Mouse (Mus musculus): Measurements from ENCODE around the gene Fut9. TPM values are rescaled to one million over a fixed set of nuclear protein-coding genes. Genes with fewer than 3 reads are reported as not detected.

Gene Fut9
- polyA plus RNA-seq, 1 experiment, result not detected

- no peaks in the 10 kb centered on the region; the same call in 1 of the 2 replicates for H3K4me1 ChIP-seq (ENCODE audit: control insufficient read depth, insufficient read depth, low read length)
- H3K4me3 ChIP-seq (ENCODE audit: insufficient read depth, low read depth, low read length), result no peak overlapping the region
- no peak overlapping the region for H3K27ac ChIP-seq (ENCODE audit: insufficient read depth, low read depth, low read length)
- 75% methylated on average over 3 of the region's 3 CpGs for WGBS
- no peak for TF ChIP-seq POLR2A (IDR thresholded peaks at IDR 0.05; ENCODE audit: insufficient read depth, low read depth, low read length)
- no peak for TF ChIP-seq CTCF (IDR thresholded peaks at IDR 0.05; ENCODE audit: insufficient read depth, low read depth, low read length)
Observed at GRCm38 (mm10) chr4:25661204-25661727, 138.8 kb downstream of the Fut9 start.

DNA sequence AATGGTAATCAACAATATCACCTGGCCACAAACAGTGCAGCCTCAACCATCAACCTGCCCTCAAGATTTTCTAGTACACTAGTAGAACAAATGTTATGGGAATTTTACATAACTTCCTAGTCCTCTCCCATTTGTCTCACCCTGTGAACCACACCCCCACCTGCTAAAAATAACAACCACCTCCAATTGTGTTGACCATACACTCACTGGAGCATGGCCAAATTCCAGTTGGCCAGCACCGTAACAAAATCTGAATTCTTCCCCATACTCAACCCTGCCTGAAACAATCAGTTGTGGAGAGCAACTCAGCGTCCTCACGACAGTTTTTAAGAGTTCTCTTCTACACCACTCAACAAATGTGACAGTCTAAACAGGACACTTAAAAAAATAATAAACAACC is 141.3 kb downstream of the Fut9 start:
- H3K27ac ChIP-seq (ENCODE audit: insufficient read depth, low read depth, low read length), result no peak overlapping the region
- TF ChIP-seq CTCF (IDR thresholded peaks at IDR 0.05; ENCODE audit: insufficient read depth, low read depth, low read length) (no peak), POLR2A (IDR thresholded peaks at IDR 0.05; ENCODE audit: insufficient read depth, low read depth, low read length) (no peak)
- H3K4me3 ChIP-seq (ENCODE audit: insufficient read depth, low read depth, low read length), result no peak overlapping the region
- H3K4me1 ChIP-seq (ENCODE audit: control insufficient read depth, insufficient read depth, low read length), result no peaks in the 10 kb centered on the region; the same call in 1 of the 2 replicates
- 72% methylated on average over 3 of the region's 3 CpGs for WGBS

DNA sequence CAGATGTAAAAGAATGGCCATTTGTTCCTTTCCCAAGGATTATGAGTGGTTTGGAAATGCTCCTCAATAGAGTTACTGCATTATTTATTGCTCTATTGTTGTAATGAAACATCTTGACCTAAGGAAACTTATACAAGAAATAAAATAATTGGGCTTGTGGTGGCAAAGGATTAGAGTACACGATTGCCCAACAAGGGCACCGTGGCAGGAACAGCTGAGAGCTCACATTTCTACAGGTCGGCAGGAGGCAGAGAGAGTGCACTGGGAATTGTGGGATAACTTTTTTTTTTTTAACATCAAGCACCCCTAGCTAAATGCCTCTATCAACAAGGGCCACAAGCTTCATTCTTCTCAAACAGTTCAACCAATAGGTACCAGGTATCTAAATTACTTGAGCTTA is 148.1 kb downstream of the Fut9 start:
- H3K4me1 ChIP-seq (ENCODE audit: control insufficient read depth, insufficient read depth, low read length), result no peaks in the 10 kb centered on the region
- no peak overlapping the region for H3K27ac ChIP-seq (ENCODE audit: insufficient read depth, low read depth, low read length)
- H3K4me3 ChIP-seq (ENCODE audit: insufficient read depth, low read depth, low read length), result no peak overlapping the region
- TF ChIP-seq CTCF (IDR thresholded peaks at IDR 0.05; ENCODE audit: insufficient read depth, low read depth, low read length) (no peak), POLR2A (IDR thresholded peaks at IDR 0.05; ENCODE audit: insufficient read depth, low read depth, low read length) (no peak)
- 80% methylated on average over 3 of the region's 3 CpGs for whole genome bisulfite sequencing

DNA sequence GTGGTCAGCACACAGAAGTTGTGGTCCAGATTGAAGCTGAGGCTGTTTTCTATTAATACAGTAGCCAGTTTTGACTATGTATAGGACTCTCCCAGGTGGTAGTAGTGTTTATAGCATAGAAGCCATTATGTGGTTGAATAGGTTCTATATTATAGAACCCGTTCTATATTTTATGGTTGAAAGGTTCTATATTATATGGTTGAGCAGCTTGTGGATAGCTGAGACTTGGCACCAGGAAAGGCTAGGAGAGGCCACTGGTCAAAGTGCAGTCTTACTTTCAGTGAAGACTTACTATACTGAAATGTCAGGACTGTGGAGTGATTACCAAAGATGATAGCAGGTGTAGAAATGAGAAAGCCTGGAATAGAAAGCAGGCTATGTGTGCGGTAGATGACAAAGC is 151.9 kb downstream of the Fut9 start:
- H3K4me1 ChIP-seq (ENCODE audit: control insufficient read depth, insufficient read depth, low read length), result no peaks in the 10 kb centered on the region
- H3K27ac ChIP-seq (ENCODE audit: insufficient read depth, low read depth, low read length), result no peak overlapping the region
- H3K4me3 ChIP-seq (ENCODE audit: insufficient read depth, low read depth, low read length), result no peak overlapping the region
- 85% methylated on average over 2 of the region's 2 CpGs for WGBS
- no peak for TF ChIP-seq POLR2A (IDR thresholded peaks at IDR 0.05; ENCODE audit: insufficient read depth, low read depth, low read length)
- no peak for TF ChIP-seq CTCF (IDR thresholded peaks at IDR 0.05; ENCODE audit: insufficient read depth, low read depth, low read length)

GRCm38 (mm10) chr4:25647593-25647992 is 152.5 kb downstream of the Fut9 start:
- WGBS, result 81% methylated on average over 1 of the region's 1 CpGs
- H3K27ac ChIP-seq (ENCODE audit: insufficient read depth, low read depth, low read length), result no peak overlapping the region
- H3K4me3 ChIP-seq (ENCODE audit: insufficient read depth, low read depth, low read length), result no peak overlapping the region
- TF ChIP-seq CTCF (IDR thresholded peaks at IDR 0.05; ENCODE audit: insufficient read depth, low read depth, low read length), result no peak
- no peak for TF ChIP-seq POLR2A (IDR thresholded peaks at IDR 0.05; ENCODE audit: insufficient read depth, low read depth, low read length)
- H3K4me1 ChIP-seq (ENCODE audit: control insufficient read depth, insufficient read depth, low read length), result no peaks in the 10 kb centered on the region

DNA sequence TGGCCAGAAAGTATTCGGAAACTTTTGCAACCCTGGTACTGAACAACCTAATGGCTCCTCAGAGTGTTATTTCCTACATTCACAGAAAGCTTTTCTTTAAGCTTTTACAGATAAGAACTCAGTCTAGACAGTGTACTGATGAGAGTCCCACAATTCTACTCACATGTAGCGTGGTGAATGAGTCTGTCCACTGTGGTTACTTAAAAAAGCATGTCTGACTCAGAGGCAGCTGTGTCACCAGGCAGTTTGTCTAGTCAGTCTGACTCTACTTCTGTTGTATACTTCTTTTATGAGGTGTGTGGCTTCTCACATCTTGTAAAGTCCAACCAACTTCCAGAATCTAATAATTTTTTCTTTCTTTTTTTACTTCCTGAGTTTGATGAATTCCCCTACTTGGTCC is 154.5 kb downstream of the Fut9 start:
- TF ChIP-seq POLR2A (IDR thresholded peaks at IDR 0.05; ENCODE audit: insufficient read depth, low read depth, low read length) (no peak), CTCF (IDR thresholded peaks at IDR 0.05; ENCODE audit: insufficient read depth, low read depth, low read length) (no peak)
- Histone ChIP-seq H3K27ac (ENCODE audit: insufficient read depth, low read depth, low read length) (no peak overlapping the region), H3K4me3 (ENCODE audit: insufficient read depth, low read depth, low read length) (no peak overlapping the region), H3K4me1 (ENCODE audit: control insufficient read depth, insufficient read depth, low read length) (no peaks in the 10 kb centered on the region)
- 75% methylated on average over 2 of the region's 2 CpGs for whole genome bisulfite sequencing

DNA sequence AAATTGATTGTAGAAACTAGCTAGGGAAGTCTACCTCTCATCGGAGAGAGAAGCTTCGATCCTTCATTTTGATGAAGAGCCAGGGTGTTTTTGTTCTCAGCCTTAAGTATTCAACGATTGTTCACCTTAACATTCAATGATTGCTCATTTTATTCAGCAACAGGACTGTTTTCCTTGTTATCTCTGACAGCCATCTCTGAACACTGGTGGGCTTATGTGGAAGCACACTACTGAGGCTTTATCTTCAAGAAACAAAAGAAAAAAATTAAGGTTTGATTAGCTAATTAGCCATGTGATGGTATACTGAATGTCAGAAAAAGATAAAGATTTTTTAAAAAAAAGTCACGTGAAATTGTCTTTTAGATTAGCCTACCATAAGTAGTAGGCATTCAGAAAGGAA is 158.1 kb downstream of the Fut9 start:
- no peak for TF ChIP-seq POLR2A (IDR thresholded peaks at IDR 0.05; ENCODE audit: insufficient read depth, low read depth, low read length)
- no peak for TF ChIP-seq CTCF (IDR thresholded peaks at IDR 0.05; ENCODE audit: insufficient read depth, low read depth, low read length)
- Histone ChIP-seq H3K4me1 (ENCODE audit: control insufficient read depth, insufficient read depth, low read length) (no peaks in the 10 kb centered on the region), H3K27ac (ENCODE audit: insufficient read depth, low read depth, low read length) (no peak overlapping the region), H3K4me3 (ENCODE audit: insufficient read depth, low read depth, low read length) (no peak overlapping the region)
- WGBS, result 90% methylated on average over 4 of the region's 4 CpGs

- Histone ChIP-seq H3K4me3 (ENCODE audit: insufficient read depth, low read depth, low read length) (no peak overlapping the region), H3K4me1 (ENCODE audit: control insufficient read depth, insufficient read depth, low read length) (no peaks in the 10 kb centered on the region), H3K27ac (ENCODE audit: insufficient read depth, low read depth, low read length) (no peak overlapping the region)
- WGBS, result 93% methylated on average over 2 of the region's 2 CpGs
- TF ChIP-seq CTCF (IDR thresholded peaks at IDR 0.05; ENCODE audit: insufficient read depth, low read depth, low read length), result no peak
- no peak for TF ChIP-seq POLR2A (IDR thresholded peaks at IDR 0.05; ENCODE audit: insufficient read depth, low read depth, low read length)
Observed at GRCm38 (mm10) chr4:25633262-25633661, 166.8 kb downstream of the Fut9 start.

GRCm38 (mm10) chr4:25628113-25628512 is 171.9 kb downstream of the Fut9 start:
- TF ChIP-seq CTCF (IDR thresholded peaks at IDR 0.05; ENCODE audit: insufficient read depth, low read depth, low read length) (no peak), POLR2A (IDR thresholded peaks at IDR 0.05; ENCODE audit: insufficient read depth, low read depth, low read length) (no peak)
- Histone ChIP-seq H3K4me3 (ENCODE audit: insufficient read depth, low read depth, low read length) (no peak overlapping the region), H3K27ac (ENCODE audit: insufficient read depth, low read depth, low read length) (no peak overlapping the region), H3K4me1 (ENCODE audit: control insufficient read depth, insufficient read depth, low read length) (no peaks in the 10 kb centered on the region)
- WGBS, result 61% methylated on average over 5 of the region's 5 CpGs

GRCm38 (mm10) chr4:25627467-25627866 is 172.6 kb downstream of the Fut9 start:
- H3K27ac ChIP-seq (ENCODE audit: insufficient read depth, low read depth, low read length), result no peak overlapping the region
- H3K4me3 ChIP-seq (ENCODE audit: insufficient read depth, low read depth, low read length), result no peak overlapping the region
- 81% methylated on average over 9 of the region's 9 CpGs for WGBS
- TF ChIP-seq CTCF (IDR thresholded peaks at IDR 0.05; ENCODE audit: insufficient read depth, low read depth, low read length), result no peak
- no peak for TF ChIP-seq POLR2A (IDR thresholded peaks at IDR 0.05; ENCODE audit: insufficient read depth, low read depth, low read length)
- H3K4me1 ChIP-seq (ENCODE audit: control insufficient read depth, insufficient read depth, low read length), result no peaks in the 10 kb centered on the region
